Mouse (Mus musculus) fibroblast of lung, adult 2 months (primary cell): ENCODE data around the gene Efna2.
A peak's percentile ranks its signal among the peaks of the same experiment; 100 is the strongest.
"Not testable (repeated sequence)": the region's sequence is repeated elsewhere in the genome, so short reads cannot be mapped to it uniquely, and the experiment has no call there.

Experiments
- DNase-seq: peaks from one replicate; pipeline ENCODE4 v3.0.0-alpha.2; 2011; ENCODE audit warnings: low read depth

Efna2 gene

DNA sequence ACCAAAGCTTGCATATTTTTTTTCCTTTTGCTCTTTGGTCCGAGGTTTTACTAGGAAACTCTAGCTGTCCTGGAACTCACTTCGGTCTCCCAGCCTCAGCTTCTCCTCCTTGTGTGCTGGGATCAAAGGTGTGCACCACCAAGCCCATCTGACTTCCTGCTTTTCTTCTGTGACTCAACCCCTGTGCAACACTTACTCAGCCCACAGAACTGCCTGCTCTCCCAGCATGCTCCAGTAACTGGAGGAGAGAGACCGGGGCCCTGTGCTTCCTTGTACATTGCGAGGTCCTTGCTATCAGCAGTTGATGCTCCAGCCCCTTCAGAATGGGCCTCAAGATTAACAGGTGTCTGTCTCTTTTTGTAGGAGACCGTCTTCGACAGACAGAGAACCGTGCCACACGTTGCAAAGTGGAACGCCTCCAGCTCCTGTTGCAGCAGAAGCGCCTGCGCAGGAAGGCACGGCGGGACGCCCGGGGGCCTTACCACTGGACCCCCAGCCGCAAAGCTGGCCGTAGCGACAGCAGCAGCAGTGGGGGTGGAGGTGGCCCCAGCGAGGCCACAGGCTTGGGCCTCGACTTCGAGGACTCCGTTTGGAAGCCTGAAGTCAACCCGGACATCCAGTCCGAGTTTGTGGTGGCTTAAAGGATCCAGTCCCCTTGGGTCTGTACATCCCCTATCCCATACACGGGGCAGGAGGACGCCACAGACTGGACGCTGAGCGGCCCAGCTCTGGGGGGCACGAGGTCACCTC lies 23.1 kb upstream of the Efna2 start:
- no peak for DNase-seq

DNA sequence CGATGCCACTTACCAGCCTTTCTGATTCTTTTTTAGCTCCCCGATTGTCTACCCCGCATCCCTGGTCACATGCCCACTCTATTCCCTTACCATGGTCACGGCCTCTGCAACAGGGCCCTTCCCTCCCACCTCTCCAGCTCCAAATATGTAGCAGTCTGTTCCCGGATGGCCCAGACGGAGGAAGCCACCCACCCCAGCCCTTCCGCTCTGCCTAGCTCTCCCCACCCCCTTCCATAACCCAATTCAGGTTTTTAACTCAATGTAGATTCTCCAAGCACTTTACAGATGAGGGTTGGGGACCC lies 22.6 kb upstream of the Efna2 start:
- DNase-seq: no peak

- no peak for DNase-seq
These were observed 21.9 kb upstream of the Efna2 start for GRCm38 (mm10) chr10:80157141-80157929.

DNA sequence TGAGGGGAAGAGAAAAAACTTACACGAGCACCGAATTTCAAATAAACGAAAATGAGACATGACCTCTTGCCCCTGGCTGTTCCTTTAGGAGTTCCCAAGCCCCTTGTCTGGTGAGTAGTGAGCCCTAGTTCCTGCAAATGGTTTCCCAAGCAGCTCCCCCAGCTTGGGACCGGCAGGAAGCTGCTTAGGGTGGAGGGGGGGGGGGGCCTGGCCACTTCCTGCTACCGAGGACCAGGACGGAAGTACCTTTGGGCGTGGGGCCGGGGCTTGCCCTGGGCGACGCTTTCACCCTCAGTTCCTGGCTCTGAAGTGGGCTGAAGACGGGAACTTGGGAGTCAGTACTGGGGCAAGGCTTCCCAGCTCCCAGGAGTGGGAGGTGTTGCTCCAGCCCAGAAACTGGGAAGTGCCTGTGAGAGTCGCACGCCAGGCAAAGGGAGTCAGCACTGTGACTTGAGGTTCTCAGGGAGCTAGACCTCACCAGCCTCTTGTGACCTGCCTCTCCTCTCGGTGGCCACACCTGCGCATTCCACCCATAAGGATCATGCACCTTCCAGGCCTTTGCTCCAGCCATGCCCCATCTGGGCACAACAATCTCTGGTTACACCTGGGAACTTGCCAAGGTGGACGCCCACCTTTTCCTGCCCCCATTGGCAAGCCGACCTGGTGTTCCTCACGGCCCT lies 20.8 kb upstream of the Efna2 start:
- no peak for DNase-seq

GRCm38 (mm10) chr10:80159021-80159560 lies 20.2 kb upstream of the Efna2 start:
- DNase-seq: no peak

GRCm38 (mm10) chr10:80159561-80160454 lies 19.5 kb upstream of the Efna2 start:
- DNase-seq: peak; percentile 90

DNA sequence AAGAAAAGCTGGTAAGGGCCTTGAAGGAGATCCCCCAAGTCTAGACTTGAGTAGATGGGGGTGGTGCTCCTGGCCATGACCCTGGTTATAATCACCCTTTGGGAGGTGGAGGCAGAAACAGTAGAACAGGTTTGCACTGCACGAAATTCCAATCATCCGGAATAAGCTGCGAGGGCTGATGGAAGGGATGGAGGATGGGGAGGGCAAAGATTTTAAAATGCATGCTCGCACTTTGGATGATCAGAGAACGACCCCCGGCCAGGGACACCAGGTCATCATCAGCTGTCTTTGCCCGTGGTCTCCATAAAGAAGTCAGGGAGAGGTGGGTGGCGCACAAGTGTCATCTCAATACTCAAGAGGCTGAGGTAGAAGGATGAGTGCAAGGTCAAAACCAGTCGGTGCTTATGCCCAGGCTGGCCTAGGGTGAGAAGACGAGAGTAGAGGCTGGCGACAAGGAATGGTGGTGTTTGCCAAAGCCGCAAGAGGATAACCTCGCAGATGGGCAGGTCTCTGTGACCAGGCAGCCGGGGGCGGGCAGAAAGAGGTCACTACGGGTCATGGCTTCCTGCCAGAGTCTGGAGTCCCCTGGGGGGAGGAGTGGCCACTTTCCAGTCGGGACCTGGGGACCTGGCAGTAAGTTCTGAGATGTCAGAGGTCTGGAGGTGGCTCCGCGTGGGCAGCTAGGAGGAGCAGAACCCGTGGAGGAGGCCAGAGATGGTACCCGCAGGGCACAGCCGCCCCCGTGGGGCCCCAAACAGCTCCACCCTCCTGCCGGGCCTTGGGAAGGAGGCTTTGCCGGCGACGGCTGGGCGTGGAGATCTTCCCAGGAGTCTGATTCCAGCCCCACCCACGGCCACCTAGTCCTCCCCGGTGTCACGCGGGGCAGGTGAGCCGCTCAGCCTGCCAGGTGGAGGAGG lies 18.6 kb upstream of the Efna2 start:
- DNase-seq: no peak

DNA sequence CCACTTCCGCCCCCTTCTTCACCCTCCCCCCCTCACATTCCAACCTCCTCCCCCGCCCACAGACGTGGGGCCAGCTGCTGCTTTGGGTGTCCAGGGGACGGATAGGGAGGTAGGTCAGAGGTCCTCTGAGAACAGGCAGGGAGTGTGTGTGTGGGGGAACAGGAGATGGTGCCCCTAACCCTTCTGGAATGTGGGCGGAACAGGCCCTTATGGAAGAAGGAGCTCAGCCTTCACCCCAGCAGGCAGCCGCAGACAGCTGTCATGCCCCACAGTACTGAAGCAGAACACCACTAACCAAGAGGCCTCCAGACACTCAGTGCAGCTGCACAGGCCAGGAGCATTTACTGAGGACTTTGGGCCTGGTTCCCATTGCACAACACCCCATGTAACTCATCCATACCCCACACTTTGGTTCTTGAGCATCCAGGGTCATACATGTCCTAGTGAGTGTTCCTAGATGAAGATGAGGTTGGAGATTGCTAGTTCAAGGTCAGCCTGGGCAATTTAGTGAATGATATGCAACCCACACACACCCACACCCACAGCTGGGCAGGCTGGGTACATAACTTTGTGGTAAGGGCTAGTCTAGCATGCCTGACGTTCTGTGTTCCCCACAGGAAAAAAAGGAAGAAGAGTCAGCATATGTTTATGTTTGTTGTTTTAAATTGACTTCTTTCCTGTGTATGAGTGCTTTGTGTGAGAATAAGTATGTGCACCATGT lies 17.6 kb upstream of the Efna2 start:
- DNase-seq: no peak

DNA sequence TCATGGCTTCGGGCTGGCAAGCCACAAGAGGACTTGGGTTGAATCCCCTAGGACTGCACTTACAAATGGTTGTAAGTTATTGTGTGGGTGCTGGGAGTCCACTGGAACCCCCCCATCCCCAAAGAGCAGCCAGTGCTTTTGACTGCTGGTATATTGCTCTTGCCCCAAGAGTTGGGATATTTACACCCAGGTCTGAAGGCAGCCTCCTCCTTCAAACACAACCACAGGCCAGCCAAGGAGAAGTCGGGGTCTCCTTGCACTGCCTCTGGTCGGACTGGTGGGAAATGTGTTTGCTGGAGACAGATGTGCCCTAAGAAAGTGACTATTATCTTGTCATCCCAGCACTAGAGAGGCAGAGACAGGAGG lies 17.1 kb upstream of the Efna2 start:
- DNase-seq: no peak

DNA sequence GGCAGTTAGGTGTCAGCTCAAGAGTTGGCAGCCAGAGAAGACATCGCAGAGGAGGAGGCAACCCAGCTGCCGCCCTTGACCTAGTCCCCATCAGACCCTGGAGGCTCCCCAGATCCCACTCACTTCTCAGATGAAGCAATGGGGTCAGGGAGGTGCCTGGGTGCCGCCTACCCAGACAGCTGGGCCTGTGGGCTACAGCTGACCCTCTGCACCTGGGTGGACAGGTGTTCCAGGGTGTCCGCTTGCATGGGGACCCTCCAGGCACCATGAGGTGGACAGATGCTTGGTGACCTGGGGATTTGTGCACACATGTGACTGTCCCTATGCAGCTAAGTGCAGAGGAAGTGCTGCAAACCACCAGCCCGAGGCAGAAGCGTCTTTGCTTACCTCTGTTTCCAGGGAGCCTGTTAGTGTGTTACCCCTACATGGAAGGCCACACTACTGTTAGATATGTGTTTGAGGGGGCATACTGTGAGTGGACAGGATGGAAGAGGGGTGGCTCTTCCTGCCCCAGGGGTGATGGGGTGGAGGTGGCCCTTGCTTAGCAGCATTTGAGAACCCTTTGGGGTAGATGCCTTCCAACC lies 16.5 kb upstream of the Efna2 start:
- no peak for DNase-seq

DNA sequence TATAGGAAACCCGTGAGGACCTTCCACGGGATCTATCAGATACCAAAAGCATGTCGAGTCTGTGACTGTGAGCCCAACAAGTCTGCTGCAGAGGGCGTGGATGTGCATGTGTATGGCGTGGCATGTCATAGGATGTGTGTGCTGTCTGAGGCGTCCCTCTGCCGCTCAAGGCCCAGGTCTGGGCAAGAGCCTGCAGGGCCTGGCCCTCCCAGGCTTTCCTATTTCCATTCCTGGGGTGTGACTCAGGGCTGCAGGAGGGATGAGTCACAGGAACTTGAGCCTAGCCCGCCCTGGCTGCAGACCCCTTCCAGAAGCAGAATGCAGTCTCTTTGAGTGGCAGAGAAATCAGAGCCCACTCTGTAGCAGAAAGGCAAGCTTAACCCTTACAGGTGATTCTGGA lies 15.6 kb upstream of the Efna2 start:
- no peak for DNase-seq

DNA sequence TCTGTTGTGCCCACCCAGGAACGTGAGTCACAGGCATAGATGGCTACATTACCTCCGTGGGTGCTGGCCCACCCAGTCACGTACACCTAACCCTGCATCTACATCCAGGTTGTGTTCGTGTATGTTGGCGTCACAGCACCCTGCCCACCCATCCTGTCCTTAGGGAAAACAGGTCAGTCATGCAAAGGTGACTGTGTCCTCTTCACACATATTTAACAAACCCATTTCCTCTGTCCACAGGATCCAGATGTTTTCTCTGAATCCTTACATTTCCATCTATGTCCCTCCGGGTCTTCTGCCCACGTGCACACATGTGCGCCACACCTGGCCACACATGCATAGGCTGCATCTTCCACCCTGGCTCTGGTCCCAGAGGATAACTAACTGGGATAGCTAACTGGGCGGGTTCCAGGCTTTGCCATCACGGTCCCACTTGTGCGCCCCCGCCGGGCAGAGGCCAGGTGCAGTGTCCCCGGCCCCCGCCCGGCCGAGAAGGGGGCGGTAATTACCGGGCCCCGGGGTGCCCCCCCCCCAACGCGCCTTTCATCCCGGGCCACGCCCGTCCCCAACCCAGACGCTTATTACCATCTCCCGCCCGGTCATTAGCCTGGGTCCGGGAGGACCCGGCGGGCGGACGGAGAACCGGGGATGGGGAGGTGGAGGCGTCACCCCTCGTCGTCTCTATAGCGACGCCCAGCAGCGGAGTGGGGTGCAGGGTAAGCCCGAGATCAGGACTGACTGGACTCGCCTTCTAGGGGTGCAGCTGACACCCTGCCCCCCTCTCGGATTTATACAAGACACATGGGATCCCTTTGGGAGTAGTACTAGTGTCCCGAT lies 14.9 kb upstream of the Efna2 start:
- no peak for DNase-seq

DNA sequence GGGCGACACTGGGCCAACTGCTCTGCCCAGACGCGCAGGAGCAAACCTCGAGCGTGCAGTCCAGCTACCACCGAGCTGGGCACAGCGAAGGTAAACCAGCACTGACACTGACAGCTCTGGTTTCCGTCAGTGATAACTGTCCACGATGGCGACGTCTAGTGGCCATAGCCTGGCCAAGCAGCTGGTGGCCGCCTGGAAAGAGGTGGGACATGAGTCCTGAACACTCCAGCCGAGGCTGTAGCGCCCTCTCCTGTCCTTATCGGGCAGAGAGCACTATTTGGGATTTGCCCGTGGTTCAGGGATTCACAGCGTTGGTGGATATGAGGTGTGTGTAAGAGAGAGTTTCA lies 14.3 kb upstream of the Efna2 start:
- peak; percentile 89 for DNase-seq

DNA sequence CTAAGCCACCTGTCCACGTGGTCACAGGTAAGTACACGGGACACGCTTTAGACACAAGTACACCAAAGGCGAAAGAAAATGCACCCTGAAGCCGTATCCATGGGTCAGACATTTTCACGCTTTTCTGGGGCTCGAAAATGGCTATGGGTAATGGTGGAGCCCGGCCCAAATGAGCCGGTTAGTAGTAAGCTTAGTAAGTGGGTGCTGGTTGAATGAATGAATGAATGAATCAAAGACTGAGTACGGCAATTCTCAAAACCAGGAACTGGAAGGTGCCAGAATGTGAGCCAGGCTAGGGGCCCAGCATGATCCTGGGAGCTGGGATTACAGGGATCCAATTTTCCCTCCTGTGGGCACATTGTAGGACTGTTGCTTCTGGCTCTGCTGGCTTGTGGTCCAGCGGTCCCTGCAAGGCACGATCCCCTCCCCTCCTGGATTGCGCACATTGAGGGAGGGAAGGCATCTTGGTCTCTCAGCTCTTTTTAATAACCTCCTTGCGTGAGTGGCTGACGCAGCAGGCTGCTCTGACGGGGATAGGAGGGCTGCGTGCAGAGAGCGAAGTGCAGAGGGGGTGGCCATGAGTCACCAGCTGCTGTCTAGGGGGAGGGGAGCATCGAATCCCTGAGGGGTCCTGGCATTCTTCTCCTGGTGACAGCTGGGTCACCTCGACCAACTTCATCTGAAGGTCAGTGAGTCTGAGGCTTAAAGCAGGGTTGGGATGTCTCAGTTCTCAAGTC lies 13.7 kb upstream of the Efna2 start, which contains the start of gene Cirbp:
Gene Cirbp, plus strand, starts transcription at position 594 of the 737 bp plus-strand sequence.
- no peak for DNase-seq

GRCm38 (mm10) chr10:80166136-80166535 lies 13.1 kb upstream of the Efna2 start:
- not testable (repeated sequence) for DNase-seq

DNA sequence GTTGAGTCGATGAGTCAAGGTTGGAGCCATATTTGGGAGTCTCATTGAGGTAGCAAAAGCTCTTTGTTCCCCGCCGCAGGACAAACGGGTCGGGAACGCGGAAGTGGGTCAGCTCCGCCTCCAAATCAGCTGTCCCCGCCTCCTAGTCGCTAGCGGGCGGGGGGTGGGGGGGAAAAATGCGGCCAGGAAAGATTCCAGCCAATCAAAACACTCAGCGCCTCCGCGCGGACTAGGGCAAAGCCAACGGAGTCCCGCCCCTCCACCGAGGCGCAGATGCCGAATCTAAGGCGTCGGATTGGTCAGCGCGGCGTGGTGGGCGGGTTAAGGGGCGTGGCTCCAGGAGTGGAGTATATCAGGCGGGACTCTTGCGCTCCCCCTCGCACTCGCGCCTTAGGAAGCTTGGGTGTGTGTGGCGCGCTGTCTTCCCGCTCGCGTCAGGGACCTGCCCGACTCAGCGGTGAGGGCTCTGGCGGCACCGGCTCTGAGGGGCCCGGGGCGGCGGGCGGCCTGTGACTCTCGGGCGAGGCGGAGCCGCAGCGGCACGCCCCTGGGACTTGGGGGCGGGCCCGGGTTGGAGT lies 11.7 kb upstream of the Efna2 start:
- DNase-seq: peak; percentile 95

- DNase-seq: peak; percentile 84
These were observed 11.1 kb upstream of the Efna2 start for GRCm38 (mm10) chr10:80168038-80168661.
